Mouse (Mus musculus) frontal cortex, adult 2 months (tissue): ENCODE measurements around the gene Pycr2. TPM values are rescaled to one million over a fixed set of nuclear protein-coding genes. Genes with fewer than 3 reads are reported as not detected.
"Not testable (repeated sequence)": the region's sequence is repeated elsewhere in the genome, so short reads cannot be mapped to it uniquely, and the experiment has no call there.

ENCODE experiments used
- DNase-seq, 2 experiments: peaks; one replicate each; pipeline ENCODE4 v3.0.0; 2022; ENCODE audit warnings: low spot score in 1 of 2; ENCODE audit errors: extremely low spot score in 1 of 2
- polyA plus RNA-seq: library from polyadenylated mRNA; depleted of rRNA; stranded (reverse); fragments of >200 nt; gene quantifications from 2 replicates; pipeline ENCODE4 v1.2.3, GENCODE M21; 2012; rRNA removed

The Pycr2 gene
- polyA plus RNA-seq: 35.6 and 39.2 TPM in 2 replicates

- peak; percentile 88 to 96 for DNase-seq
Measured at GRCm38 (mm10) chr1:180904039-180904814, at the start of gene Pycr2. Gene Pycr2 (plus strand): TSS chr1:180904293.

GRCm38 (mm10) chr1:180858763-180859162 is 45.3 kb upstream of the Pycr2 start:
- DNase-seq: no peak

- no peak for DNase-seq
Measured at GRCm38 (mm10) chr1:180860030-180860429, 44.1 kb upstream of the Pycr2 start.

GRCm38 (mm10) chr1:180863606-180864005 is 40.5 kb upstream of the Pycr2 start:
- peak in 1 of 2 experiments; percentile 50 for DNase-seq

GRCm38 (mm10) chr1:180866001-180866400 is 38.1 kb upstream of the Pycr2 start:
- no peak for DNase-seq

- no peak for DNase-seq
Measured at GRCm38 (mm10) chr1:180870122-180870650, 33.9 kb upstream of the Pycr2 start.

- DNase-seq: peak in 1 of 2 experiments; percentile 44
Measured at GRCm38 (mm10) chr1:180873861-180874484, 30.1 kb upstream of the Pycr2 start.

- DNase-seq: no peak
Measured at GRCm38 (mm10) chr1:180874615-180875014, 29.5 kb upstream of the Pycr2 start.

GRCm38 (mm10) chr1:180875126-180875525 is 29.0 kb upstream of the Pycr2 start:
- no peak for DNase-seq

GRCm38 (mm10) chr1:180877466-180877865 is 26.6 kb upstream of the Pycr2 start:
- DNase-seq: no peak

- DNase-seq: no peak
Measured at GRCm38 (mm10) chr1:180881768-180882167, 22.3 kb upstream of the Pycr2 start.

- DNase-seq: no peak
Measured at GRCm38 (mm10) chr1:180883731-180884130, 20.4 kb upstream of the Pycr2 start.

- no peak for DNase-seq
Measured at GRCm38 (mm10) chr1:180884484-180884883, 19.6 kb upstream of the Pycr2 start.

GRCm38 (mm10) chr1:180888556-180889042 is 15.5 kb upstream of the Pycr2 start:
- no peak for DNase-seq

GRCm38 (mm10) chr1:180889172-180889571 is 14.9 kb upstream of the Pycr2 start:
- DNase-seq: no peak

- no peak for DNase-seq
Measured at GRCm38 (mm10) chr1:180889841-180890240, 14.3 kb upstream of the Pycr2 start.

GRCm38 (mm10) chr1:180892808-180893207 is 11.3 kb upstream of the Pycr2 start, which contains the start of gene Lefty2:
Gene Lefty2 (plus strand): TSS chr1:180893108.
- no peak for DNase-seq

GRCm38 (mm10) chr1:180894088-180894987 is 9.8 kb upstream of the Pycr2 start:
- DNase-seq: not testable (repeated sequence)

GRCm38 (mm10) chr1:180901107-180901506 is 3.0 kb upstream of the Pycr2 start:
- DNase-seq: peak in 1 of 2 experiments; percentile 77

- DNase-seq: no peak
Measured at GRCm38 (mm10) chr1:180902915-180903314, 1.2 kb upstream of the Pycr2 start.
